Mouse (Mus musculus) spleen, adult 2 months (tissue): ENCODE measurements at regions not wholly inside any gene's neighbourhood (a gene's known extent, or its start where the extent isn't known, plus 50 kb on each side); places are given as distances from the start of the nearest gene placed in this dataset.

ENCODE experiments used
- DNase-seq, 2 experiments: peaks; one replicate each; pipeline versions ENCODE4 v3.0.0 to v3.0.0-alpha.2; 2012 to 2021; ENCODE audit warnings: low spot score in 2 of 2, low read depth in 1 of 2
- H3K27ac ChIP-seq: fragments of 200-500 bp; 2 replicates; pipeline ENCODE4 v1.5.1; 2012; ENCODE audit warnings: low read length, inconsistent platforms; ENCODE audit not compliant: insufficient read depth
- H3K27me3 ChIP-seq: fragments of 200-500 bp; 2 replicates; pipeline ENCODE4 v1.6.1; 2012; ENCODE audit warnings: mild to moderate bottlenecking, moderate library complexity, low read length, inconsistent platforms; ENCODE audit not compliant: control insufficient read depth, insufficient read depth
- H3K36me3 ChIP-seq: fragments of 200-500 bp; 2 replicates; pipeline ENCODE4 v1.6.1; 2012; ENCODE audit warnings: mild to moderate bottlenecking, low read length, inconsistent platforms; ENCODE audit not compliant: control insufficient read depth, insufficient read depth
- H3K4me1 ChIP-seq: fragments of 200-500 bp; 2 replicates; pipeline ENCODE4 v1.6.1; 2011; ENCODE audit warnings: inconsistent platforms; ENCODE audit not compliant: control insufficient read depth, insufficient read depth, insufficient read length
- H3K4me3 ChIP-seq: fragments of 200-500 bp; 2 replicates; pipeline ENCODE4 v1.5.1; 2011; ENCODE audit warnings: mild to moderate bottlenecking, inconsistent platforms; ENCODE audit not compliant: insufficient read depth, insufficient read length; ENCODE audit errors: extremely low read depth
- CTCF ChIP-seq: fragments of 200-500 bp; IDR thresholded peaks from 2 replicates; pipeline ENCODE4 v1.5.1; 2011; ENCODE audit warnings: mild to moderate bottlenecking, inconsistent platforms; ENCODE audit not compliant: insufficient read depth, insufficient read length, insufficient replicate concordance; ENCODE audit errors: extremely low read depth
- POLR2A ChIP-seq: fragments of 200-500 bp; IDR thresholded peaks from 2 replicates; pipeline ENCODE4 v1.6.1; 2011; ENCODE audit warnings: low read depth, low read length, inconsistent platforms
- WGBS: fragments of 180-500 bp; shearing (Covaris S2); methylation state at CpG from one replicate; pipeline ENCODE4 v1.1.7; 2018; 5-methylcytosine and 5-hydroxymethylcytosine counted together

GRCm38 (mm10) chr19:33053199-33053867 lies 296.0 kb downstream of the Pten start:
- DNase-seq, result no peak
- Histone ChIP-seq H3K4me1 (peaks cover 16% of the 10 kb centered on the region; the same call in 1 of the 2 replicates), H3K36me3 (no peaks in the 10 kb centered on the region), H3K27me3 (no peaks in the 10 kb centered on the region), H3K4me3 (no peak overlapping the region), H3K27ac (no peak overlapping the region)
- 19% methylated on average over 4 of the region's 4 CpGs for WGBS
- no peak for TF ChIP-seq POLR2A
- TF ChIP-seq CTCF, result no peak

- Histone ChIP-seq H3K27me3 (no peaks in the 10 kb centered on the region), H3K36me3 (no peaks in the 10 kb centered on the region), H3K27ac (no peak overlapping the region), H3K4me1 (peaks cover 16% of the 10 kb centered on the region; the same call in 1 of the 2 replicates), H3K4me3 (no peak overlapping the region)
- 27% methylated on average over 10 of the region's 10 CpGs for WGBS
- TF ChIP-seq CTCF (no peak), POLR2A (no peak)
- no peak for DNase-seq
These were observed 299.1 kb downstream of the Pten start for GRCm38 (mm10) chr19:33056372-33056791.

GRCm38 (mm10) chr19:33061006-33061405 lies 303.7 kb downstream of the Pten start:
- Histone ChIP-seq H3K4me1 (peaks cover 5% of the 10 kb centered on the region; the same call in 1 of the 2 replicates), H3K4me3 (no peak overlapping the region), H3K27ac (no peak overlapping the region), H3K36me3 (no peaks in the 10 kb centered on the region), H3K27me3 (no peaks in the 10 kb centered on the region)
- no peak for TF ChIP-seq CTCF
- no peak for TF ChIP-seq POLR2A
- DNase-seq, result no peak

- 90% methylated on average over 8 of the region's 8 CpGs for WGBS
- Histone ChIP-seq H3K27me3 (no peaks in the 10 kb centered on the region), H3K36me3 (no peaks in the 10 kb centered on the region), H3K4me3 (no peak overlapping the region), H3K27ac (no peak overlapping the region), H3K4me1 (no peaks in the 10 kb centered on the region)
- DNase-seq, result no peak
- no peak for TF ChIP-seq CTCF
- no peak for TF ChIP-seq POLR2A
These were observed 305.1 kb downstream of the Pten start for GRCm38 (mm10) chr19:33062165-33063058.

- 88% methylated on average over 19 of the region's 19 CpGs for WGBS
These were observed 308.2 kb downstream of the Pten start for GRCm38 (mm10) chr19:33065274-33066200.

GRCm38 (mm10) chr19:33068351-33068955 lies 311.2 kb downstream of the Pten start:
- 93% methylated on average over 11 of the region's 11 CpGs for WGBS
- peaks cover 5% of the 10 kb centered on the region; the same call in 1 of the 2 replicates for H3K4me1 ChIP-seq
- no peaks in the 10 kb centered on the region for H3K36me3 ChIP-seq
- no peaks in the 10 kb centered on the region for H3K27me3 ChIP-seq
- no peak overlapping the region for H3K27ac ChIP-seq
- no peak for TF ChIP-seq POLR2A
- no peak for TF ChIP-seq CTCF
- no peak overlapping the region for H3K4me3 ChIP-seq
- no peak for DNase-seq

More at GRCm38 (mm10) chr19:33065274-33066200, 308.2 kb downstream of the Pten start:
- no peak for TF ChIP-seq CTCF
- TF ChIP-seq POLR2A, result no peak
- H3K36me3 ChIP-seq, result no peaks in the 10 kb centered on the region
- H3K27ac ChIP-seq, result no peak overlapping the region
- DNase-seq, result no peak
- H3K4me3 ChIP-seq, result no peak overlapping the region
- H3K27me3 ChIP-seq, result no peaks in the 10 kb centered on the region
- peaks cover 5% of the 10 kb centered on the region; the same call in 1 of the 2 replicates for H3K4me1 ChIP-seq
